Mouse (Mus musculus) hindbrain, embryonic 16.5 days (tissue): Measurements from ENCODE around the gene Apbb1. TPM values are rescaled to one million over a fixed set of nuclear protein-coding genes. Genes with fewer than 3 reads are reported as not detected.

Experiments used
- ATAC-seq: fragments of 200-750 bp; cut with Nextera tagmentation; 2 replicates; pipeline ENCODE4 v1.8.0; 2017; ENCODE audit warnings: moderate TSS enrichment, moderate library complexity
- H3K27ac ChIP-seq: fragments of 300-500 bp; sonication (generic); 2 replicates; pipeline ENCODE4 v1.5.1; 2014; ENCODE audit warnings: low read depth, mild to moderate bottlenecking, control low read depth, low read length, moderate library complexity
- H3K27me3 ChIP-seq: fragments of 300-500 bp; sonication (generic); replicated peaks from 2 replicates; pipeline ENCODE4 v1.6.1; 2014; ENCODE audit warnings: low read length; ENCODE audit not compliant: control insufficient read depth, insufficient read depth
- H3K36me3 ChIP-seq: fragments of 300-500 bp; sonication (generic); 2 replicates; pipeline ENCODE4 v1.6.1; 2014; ENCODE audit warnings: mild to moderate bottlenecking, low read length, moderate library complexity, mixed read lengths; ENCODE audit not compliant: control insufficient read depth, insufficient read depth
- H3K4me1 ChIP-seq: fragments of 300-500 bp; sonication (generic); 2 replicates; pipeline ENCODE4 v1.6.1; 2014; ENCODE audit warnings: low read depth, low read length; ENCODE audit not compliant: control insufficient read depth, insufficient read depth
- H3K4me2 ChIP-seq: fragments of 300-500 bp; sonication (generic); 2 replicates; pipeline ENCODE4 v1.6.1; 2014; ENCODE audit warnings: mild to moderate bottlenecking, low read length, control low read depth, moderate library complexity
- H3K4me3 ChIP-seq: fragments of 300-500 bp; sonication (generic); 2 replicates; pipeline ENCODE4 v1.5.1; 2014; ENCODE audit warnings: mild to moderate bottlenecking, low read length, control low read depth, moderate library complexity
- H3K9ac ChIP-seq: fragments of 300-500 bp; sonication (generic); 2 replicates; pipeline ENCODE4 v1.6.1; 2014; ENCODE audit warnings: low read depth, mild to moderate bottlenecking, control low read depth, low read length, moderate library complexity
- H3K9me3 ChIP-seq: fragments of 300-500 bp; sonication (generic); 2 replicates; pipeline ENCODE4 v1.6.1; 2014; ENCODE audit warnings: mild to moderate bottlenecking, low read length, moderate library complexity; ENCODE audit not compliant: control insufficient read depth
- WGBS: fragments of 180-500 bp; shearing (Covaris S2); extraction: QIAGEN DNeasy Blood & Tissue Kit; methylation state at CpG from one replicate; pipeline ENCODE4 v1.1.7; 2014; 5-methylcytosine and 5-hydroxymethylcytosine counted together
- polyA plus RNA-seq: library from polyadenylated mRNA; unstranded; fragments of >200 nt; fragmentation: Nextera tagmentation; extraction: Ambion mirVana; gene quantifications from 2 replicates; pipeline ENCODE4 v1.2.1, GENCODE M21; 2015

Apbb1 gene
- polyA plus RNA-seq: 344 and 354 TPM in 2 replicates

DNA sequence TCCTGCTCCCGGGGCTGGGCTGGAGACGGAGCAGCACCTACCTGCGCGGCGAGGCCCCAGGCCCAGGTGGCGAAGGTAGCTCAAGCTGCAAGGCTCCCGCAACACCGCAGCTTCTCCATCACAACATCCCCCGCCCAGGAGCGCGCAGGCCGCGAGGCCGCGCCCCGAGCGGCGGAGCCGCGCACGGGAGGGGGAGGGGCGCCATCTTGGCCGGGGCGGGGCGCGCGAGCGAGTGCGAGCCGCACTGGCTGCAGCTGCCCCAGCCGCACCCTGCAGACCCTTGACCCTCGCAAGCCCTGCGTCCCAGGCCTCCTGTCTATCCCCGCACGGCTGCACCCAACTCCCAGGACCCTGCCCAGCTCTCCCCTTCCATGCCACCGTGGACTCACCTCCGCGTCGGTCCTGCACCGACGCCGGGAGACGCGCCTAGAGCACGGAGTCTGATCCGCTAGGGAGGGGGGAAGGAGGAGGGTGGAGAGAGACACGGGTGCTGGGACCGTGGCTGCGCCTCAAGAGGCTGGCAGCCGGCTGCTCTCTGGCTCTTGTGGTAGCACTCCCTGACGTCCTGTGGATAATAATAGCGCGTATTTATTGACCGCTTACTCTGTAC, at the start of gene Apbb1:
Gene Apbb1 (minus strand): TSS at position 560 of the 610 bp plus-strand sequence.
- Histone ChIP-seq H3K4me2 (peak within 1 kb of the TSS; percentile 79), H3K9ac (peak within 1 kb of the TSS; percentile 95), H3K4me3 (peak within 1 kb of the TSS; percentile 79), H3K27me3 (no peaks in the 10 kb centered on the region), H3K4me1 (peaks cover 18% of the 10 kb centered on the region), H3K27ac (peak within 1 kb of the TSS; percentile 98), H3K9me3 (no peaks in the 10 kb centered on the region), H3K36me3 (no peaks in the 10 kb centered on the region)
- 0% methylated on average over 54 of the region's 54 CpGs for whole genome bisulfite sequencing
- ATAC-seq: peak; percentile 94

- no peak for ATAC-seq
- no peak overlapping the region for H3K27ac ChIP-seq
Measured at GRCm38 (mm10) chr7:105628633-105629032, 47.2 kb upstream of the Apbb1 start.

DNA sequence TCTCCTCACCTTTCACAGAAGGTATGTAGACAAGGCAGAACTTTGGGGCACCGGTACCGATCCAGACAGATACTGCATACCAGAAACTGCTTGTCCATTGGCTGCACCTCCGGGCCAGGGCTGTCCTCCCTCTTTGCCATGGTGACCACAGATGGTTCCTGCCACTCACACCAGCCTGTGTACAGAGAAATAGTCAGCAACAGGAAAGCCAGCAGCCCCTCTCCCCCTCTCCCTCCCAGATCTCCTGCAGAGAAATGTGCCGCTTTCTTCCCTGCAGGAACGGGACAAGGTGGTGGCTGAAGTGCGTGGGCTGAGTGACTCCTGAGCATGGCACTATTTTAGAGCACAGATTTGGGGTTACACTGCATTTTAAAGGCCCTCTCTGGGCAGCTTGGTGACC, 43.9 kb upstream of the Apbb1 start:
- WGBS: 82% methylated on average over 6 of the region's 6 CpGs
- no peak overlapping the region for H3K4me2 ChIP-seq
- no peak overlapping the region for H3K9ac ChIP-seq
- H3K9me3 ChIP-seq: no peaks in the 10 kb centered on the region
- H3K36me3 ChIP-seq: peaks cover 24% of the 10 kb centered on the region
- H3K4me3 ChIP-seq: no peak overlapping the region
- no peak for ATAC-seq
- H3K27me3 ChIP-seq: no peaks in the 10 kb centered on the region
- H3K27ac ChIP-seq: no peak overlapping the region
- peaks cover 13% of the 10 kb centered on the region for H3K4me1 ChIP-seq

More at GRCm38 (mm10) chr7:105628633-105629032, 47.2 kb upstream of the Apbb1 start:
- Histone ChIP-seq H3K27me3 (no peaks in the 10 kb centered on the region), H3K9ac (no peak overlapping the region), H3K4me2 (no peak overlapping the region), H3K4me3 (no peak overlapping the region), H3K9me3 (no peaks in the 10 kb centered on the region), H3K36me3 (peaks cover 13% of the 10 kb centered on the region), H3K4me1 (peaks cover 27% of the 10 kb centered on the region)
- 16% methylated on average over 3 of the region's 3 CpGs for WGBS

DNA sequence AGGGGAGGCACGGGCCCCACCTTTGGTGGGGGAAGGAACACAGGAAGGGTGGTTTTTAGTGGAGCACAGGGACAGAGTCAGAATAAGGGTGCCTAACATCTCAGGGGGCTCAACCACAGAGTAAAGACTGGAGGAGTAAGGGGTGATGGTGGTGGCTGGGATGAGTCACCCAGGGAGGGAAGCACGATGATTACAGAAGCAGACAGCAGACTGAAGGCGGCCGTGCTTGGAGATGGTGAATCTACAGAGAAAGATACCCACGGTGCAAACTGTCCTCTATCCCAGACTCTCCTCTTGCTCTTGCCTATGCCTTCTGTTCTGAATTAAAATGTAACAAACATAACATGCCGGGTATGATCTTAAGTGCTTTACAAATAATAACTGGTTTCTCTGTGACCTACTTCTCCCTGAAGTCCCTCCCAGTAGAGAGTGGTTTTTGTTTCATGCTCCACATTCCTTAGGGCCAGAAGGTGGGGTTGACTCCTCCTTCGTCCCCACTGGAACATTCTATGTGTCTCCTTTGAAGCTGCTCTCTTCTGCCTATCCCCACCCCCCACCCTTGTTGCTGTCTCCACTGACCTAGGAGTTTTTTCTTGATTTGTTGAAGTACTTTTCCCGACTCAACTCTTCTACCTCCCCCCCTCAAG, 40.3 kb upstream of the Apbb1 start:
- no peaks in the 10 kb centered on the region for H3K9me3 ChIP-seq
- no peaks in the 10 kb centered on the region for H3K27me3 ChIP-seq
- no peak overlapping the region for H3K9ac ChIP-seq
- no peaks in the 10 kb centered on the region for H3K4me1 ChIP-seq
- no peak overlapping the region for H3K4me2 ChIP-seq
- ATAC-seq: no peak
- 88% methylated on average over 8 of the region's 8 CpGs for WGBS
- peaks cover 50% of the 10 kb centered on the region for H3K36me3 ChIP-seq
- no peak overlapping the region for H3K27ac ChIP-seq
- H3K4me3 ChIP-seq: no peak overlapping the region

DNA sequence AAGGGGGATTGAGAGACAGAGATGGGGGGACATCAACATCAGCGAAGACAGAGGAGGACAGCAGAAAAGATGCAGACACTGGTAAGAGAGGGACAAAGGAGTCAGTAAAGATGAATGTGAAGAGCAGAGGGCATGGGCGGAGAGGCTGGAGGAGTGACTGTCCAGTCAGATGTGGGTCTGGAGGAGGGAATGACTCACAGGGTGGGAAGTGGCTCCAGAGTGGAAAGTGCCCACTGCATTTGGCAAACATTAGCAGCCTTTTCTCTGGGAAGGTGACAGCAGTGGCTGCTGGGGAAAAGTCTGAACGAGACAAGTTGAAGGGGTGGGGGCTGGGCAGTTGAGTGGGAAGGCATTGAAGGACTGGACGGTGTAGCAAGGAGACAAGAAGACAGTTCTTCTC, 39.6 kb upstream of the Apbb1 start:
- H3K4me3 ChIP-seq: no peak overlapping the region
- H3K27me3 ChIP-seq: no peaks in the 10 kb centered on the region
- 81% methylated on average over 4 of the region's 4 CpGs for WGBS
- H3K4me2 ChIP-seq: no peak overlapping the region
- H3K27ac ChIP-seq: no peak overlapping the region
- H3K4me1 ChIP-seq: no peaks in the 10 kb centered on the region
- peaks cover 57% of the 10 kb centered on the region for H3K36me3 ChIP-seq
- H3K9me3 ChIP-seq: no peaks in the 10 kb centered on the region
- no peak for ATAC-seq
- H3K9ac ChIP-seq: no peak overlapping the region

- no peaks in the 10 kb centered on the region for H3K27me3 ChIP-seq
- no peak overlapping the region for H3K9ac ChIP-seq
- no peak overlapping the region for H3K4me2 ChIP-seq
- no peak overlapping the region for H3K27ac ChIP-seq
- ATAC-seq: no peak
- 77% methylated on average over 3 of the region's 3 CpGs for WGBS
- H3K9me3 ChIP-seq: no peaks in the 10 kb centered on the region
- no peaks in the 10 kb centered on the region for H3K4me1 ChIP-seq
- no peak overlapping the region for H3K4me3 ChIP-seq
- H3K36me3 ChIP-seq: peaks cover 64% of the 10 kb centered on the region
Measured at GRCm38 (mm10) chr7:105619701-105620100, 38.2 kb upstream of the Apbb1 start.

DNA sequence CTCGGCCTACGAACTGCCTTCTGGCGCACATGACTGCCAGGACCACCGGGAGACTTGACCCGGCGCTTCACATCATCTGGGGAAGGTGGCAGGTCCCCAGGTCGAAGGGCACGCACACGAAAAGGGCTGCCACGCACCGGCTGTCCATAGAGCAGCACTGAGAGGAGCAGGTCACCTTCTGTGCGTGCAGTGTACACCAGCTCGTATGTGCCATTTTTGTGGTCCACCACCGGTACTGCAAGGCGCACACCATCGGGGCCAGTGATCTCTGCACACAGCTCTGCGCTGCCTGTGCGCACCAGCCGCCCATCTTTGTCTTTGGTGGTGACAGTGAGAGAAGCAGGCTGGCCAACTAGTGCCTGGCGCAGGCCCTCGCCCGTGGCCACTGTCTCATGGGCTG, 36.4 kb upstream of the Apbb1 start:
- no peaks in the 10 kb centered on the region for H3K4me1 ChIP-seq
- WGBS: 95% methylated on average over 22 of the region's 22 CpGs
- H3K36me3 ChIP-seq: peaks cover 65% of the 10 kb centered on the region
- H3K4me2 ChIP-seq: no peak overlapping the region
- no peak overlapping the region for H3K4me3 ChIP-seq
- H3K9ac ChIP-seq: no peak overlapping the region
- no peaks in the 10 kb centered on the region for H3K9me3 ChIP-seq
- H3K27me3 ChIP-seq: no peaks in the 10 kb centered on the region
- no peak overlapping the region for H3K27ac ChIP-seq
- no peak for ATAC-seq

GRCm38 (mm10) chr7:105616561-105616960, 35.1 kb upstream of the Apbb1 start:
- no peak for ATAC-seq
- 93% methylated on average over 6 of the region's 6 CpGs for WGBS
- Histone ChIP-seq H3K9ac (no peak overlapping the region), H3K4me2 (no peak overlapping the region), H3K36me3 (peaks cover 71% of the 10 kb centered on the region), H3K9me3 (no peaks in the 10 kb centered on the region), H3K27ac (no peak overlapping the region), H3K4me3 (no peak overlapping the region), H3K27me3 (no peaks in the 10 kb centered on the region), H3K4me1 (no peaks in the 10 kb centered on the region)

- Histone ChIP-seq H3K4me2 (no peak overlapping the region), H3K4me1 (no peaks in the 10 kb centered on the region), H3K27me3 (no peaks in the 10 kb centered on the region), H3K9me3 (no peaks in the 10 kb centered on the region), H3K9ac (no peak overlapping the region), H3K36me3 (peaks cover 78% of the 10 kb centered on the region), H3K4me3 (no peak overlapping the region), H3K27ac (no peak overlapping the region)
- 91% methylated on average over 1 of the region's 1 CpGs for WGBS
- ATAC-seq: no peak
Measured at GRCm38 (mm10) chr7:105615720-105616119, 34.3 kb upstream of the Apbb1 start.
